Mouse (Mus musculus): ENCODE measurements around the gene Slc24a3.

DNA sequence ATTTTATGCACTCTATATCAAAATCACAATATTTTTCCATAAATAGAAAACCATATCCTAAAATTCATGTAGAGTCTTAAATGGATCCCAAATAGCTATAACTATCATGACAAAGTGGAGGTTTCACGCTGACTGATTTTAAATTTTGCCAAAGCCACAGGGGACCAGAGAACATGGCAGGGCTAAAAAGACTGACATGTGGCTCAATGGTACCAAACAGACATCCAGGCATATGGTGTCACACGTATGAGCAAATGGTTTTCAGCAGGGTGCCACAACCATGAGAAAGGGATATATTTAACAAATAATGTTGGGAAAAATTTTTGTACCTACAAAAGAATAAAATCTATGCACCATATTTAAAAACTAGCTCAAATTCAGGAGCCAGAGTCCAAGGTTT is 173.3 kb downstream of the Slc24a3 start:
- no peak for TF ChIP-seq POLR2A (IDR thresholded peaks at IDR 0.05; ENCODE audit: insufficient read depth, low read depth, low read length)
- TF ChIP-seq CTCF (IDR thresholded peaks at IDR 0.05; ENCODE audit: insufficient read depth, low read depth, low read length): no peak
